Mouse (Mus musculus) kidney, postnatal 0 days (tissue): ENCODE measurements around the gene Josd2. TPM values are rescaled to one million over a fixed set of nuclear protein-coding genes. Genes with fewer than 3 reads are reported as not detected.

Experiments used
- ATAC-seq: fragments of 200-750 bp; cut with Nextera tagmentation; replicated peaks from 2 replicates; pipeline ENCODE4 v1.8.0; 2017; ENCODE audit warnings: low read depth, moderate number of reproducible peaks, moderate TSS enrichment, moderate library complexity; ENCODE audit not compliant: low FRiP score
- DNase-seq: peaks from one replicate; pipeline ENCODE4 v3.0.0-alpha.2; 2016; ENCODE audit warnings: low spot score
- H3K27ac ChIP-seq: fragments of 300-500 bp; sonication (generic); 2 replicates; pipeline ENCODE4 v1.5.1; 2014; ENCODE audit warnings: mild to moderate bottlenecking
- H3K27me3 ChIP-seq: fragments of 300-500 bp; sonication (generic); 2 replicates; pipeline ENCODE4 v1.6.1; 2014; ENCODE audit warnings: low read length, mixed read lengths; ENCODE audit not compliant: insufficient read depth
- H3K36me3 ChIP-seq: fragments of 300-500 bp; sonication (generic); 2 replicates; pipeline ENCODE4 v1.6.1; 2014; ENCODE audit warnings: low read length, mixed read lengths; ENCODE audit not compliant: insufficient read depth
- H3K4me1 ChIP-seq: fragments of 300-500 bp; sonication (generic); replicated peaks from 2 replicates; pipeline ENCODE4 v1.6.1; 2014; ENCODE audit warnings: antibody characterized with exemption, low read length, mixed read lengths; ENCODE audit not compliant: insufficient read depth
- H3K4me2 ChIP-seq: fragments of 300-500 bp; sonication (generic); 2 replicates; pipeline ENCODE4 v1.6.1; 2014; ENCODE audit warnings: mild to moderate bottlenecking, low read length, moderate library complexity, mixed read lengths
- H3K4me3 ChIP-seq: fragments of 300-500 bp; sonication (generic); replicated peaks from 2 replicates; pipeline ENCODE4 v1.5.1; 2014; ENCODE audit warnings: low read depth, low read length
- H3K9ac ChIP-seq: fragments of 300-500 bp; sonication (generic); 2 replicates; pipeline ENCODE4 v1.6.1; 2014; ENCODE audit warnings: low read depth, low read length
- H3K9me3 ChIP-seq: fragments of 300-500 bp; sonication (generic); replicated peaks from 2 replicates; pipeline ENCODE4 v1.6.1; 2016; ENCODE audit warnings: low read length, inconsistent platforms, mixed read lengths
- CTCF ChIP-seq: IDR thresholded peaks from 2 replicates; pipeline ENCODE4 v1.5.1; 2016; ENCODE audit warnings: antibody characterized with exemption, low read depth, mild to moderate bottlenecking, moderate library complexity
- WGBS: fragments of 180-500 bp; shearing (Covaris S2); extraction: QIAGEN DNeasy Blood & Tissue Kit; methylation state at CpG from one replicate; pipeline ENCODE4 v1.1.7; 2014; 5-methylcytosine and 5-hydroxymethylcytosine counted together
- microRNA-seq: library from miRNA; unstranded; fragments of <30 nt; microRNA quantifications from one replicate; pipeline ENCODE4, GENCODE M21; 2016
- polyA plus RNA-seq: library from polyadenylated mRNA; unstranded; fragments of >200 nt; fragmentation: Nextera tagmentation; extraction: Ambion mirVana; gene quantifications from 2 replicates; pipeline ENCODE4 v1.2.1, GENCODE M21; 2015

Gene Josd2
- polyA plus RNA-seq, 1 experiment from 2014 or later = 51.1 TPM

GRCm38 (mm10) chr7:44500046-44500445 is 32.3 kb downstream of the Josd2 start:
- no peak for ATAC-seq
- Histone ChIP-seq H3K9me3 (no peaks in the 10 kb centered on the region), H3K36me3 (no peaks in the 10 kb centered on the region), H3K27me3 (no peaks in the 10 kb centered on the region), H3K9ac (no peak overlapping the region), H3K4me1 (peaks cover 8% of the 10 kb centered on the region; the same call in 1 of the 2 replicates), H3K4me3 (no peak overlapping the region), H3K27ac (no peak overlapping the region), H3K4me2 (no peak overlapping the region)
- no peak for TF ChIP-seq CTCF
- 48% methylated on average over 20 of the region's 20 CpGs for WGBS
- no peak for DNase-seq

GRCm38 (mm10) chr7:44501563-44502115 is 33.9 kb downstream of the Josd2 start:
- TF ChIP-seq CTCF = peak; percentile 78
- Histone ChIP-seq H3K4me1 (no peaks in the 10 kb centered on the region), H3K36me3 (no peaks in the 10 kb centered on the region), H3K9me3 (no peaks in the 10 kb centered on the region), H3K4me2 (no peak overlapping the region), H3K27ac (no peak overlapping the region), H3K4me3 (no peak overlapping the region), H3K9ac (no peak overlapping the region), H3K27me3 (no peaks in the 10 kb centered on the region)
- 32% methylated on average over 5 of the region's 5 CpGs for WGBS
- DNase-seq (peak; percentile 58), ATAC-seq (no peak)

GRCm38 (mm10) chr7:44507491-44507890 is 39.7 kb downstream of the Josd2 start:
- Histone ChIP-seq H3K27me3 (no peaks in the 10 kb centered on the region), H3K4me1 (no peaks in the 10 kb centered on the region), H3K36me3 (no peaks in the 10 kb centered on the region), H3K27ac (no peak overlapping the region), H3K4me3 (no peak overlapping the region), H3K9me3 (no peaks in the 10 kb centered on the region), H3K9ac (no peak overlapping the region), H3K4me2 (no peak overlapping the region)
- DNase-seq = no peak
- no peak for ATAC-seq
- TF ChIP-seq CTCF = no peak

GRCm38 (mm10) chr7:44519240-44519913 is 51.6 kb downstream of the Josd2 start:
- ATAC-seq (no peak), DNase-seq (no peak)
- WGBS = 70% methylated on average over 9 of the region's 9 CpGs

GRCm38 (mm10) chr7:44520990-44521389 is 53.2 kb downstream of the Josd2 start:
- Histone ChIP-seq H3K4me2 (no peak overlapping the region), H3K27ac (no peak overlapping the region), H3K4me3 (no peak overlapping the region), H3K9ac (no peak overlapping the region), H3K36me3 (no peaks in the 10 kb centered on the region), H3K4me1 (no peaks in the 10 kb centered on the region), H3K27me3 (0 out of 2 replicates have a peak, but pooled peaks cover 7% of the 10 kb centered on the region), H3K9me3 (no peaks in the 10 kb centered on the region)
- 47% methylated on average over 3 of the region's 3 CpGs for WGBS
- TF ChIP-seq CTCF = no peak
- DNase-seq (no peak), ATAC-seq (no peak)

More at GRCm38 (mm10) chr7:44519240-44519913, 51.6 kb downstream of the Josd2 start:
- H3K4me2 ChIP-seq = no peak overlapping the region
- H3K9ac ChIP-seq = no peak overlapping the region
- H3K4me3 ChIP-seq = no peak overlapping the region
- no peaks in the 10 kb centered on the region for H3K4me1 ChIP-seq
- H3K36me3 ChIP-seq = no peaks in the 10 kb centered on the region
- no peak overlapping the region for H3K27ac ChIP-seq
- 0 out of 2 replicates have a peak, but pooled peaks cover 7% of the 10 kb centered on the region for H3K27me3 ChIP-seq
- no peak; the same call in 1 of the 2 replicates for TF ChIP-seq CTCF
- no peaks in the 10 kb centered on the region for H3K9me3 ChIP-seq

Small RNAs within 50 kb of the gene (microRNA-seq; reads per million reads assigned to microRNA genes)
- not detected for gene Mir7052

Other genes starting within 250 kb of the Josd2 start
- 83.3 and 125 TPM in 2 replicates for gene Klk1, start 242.6 kb upstream of the Josd2 start, polyA plus RNA-seq
- gene Gm36864, start 231.8 kb upstream of the Josd2 start, polyA plus RNA-seq = not detected in 2 replicates
- 5.7 and 6.0 TPM in 2 replicates for gene 1700028J19Rik, start 221.3 kb upstream of the Josd2 start, polyA plus RNA-seq
- 125 and 133 TPM in 2 replicates for gene 2410002F23Rik, start 221.3 kb upstream of the Josd2 start, polyA plus RNA-seq
- not detected in 2 replicates for gene Acp4, start 210.6 kb upstream of the Josd2 start, polyA plus RNA-seq
- not detected in 2 replicates for gene Gm15517, start 206.5 kb upstream of the Josd2 start, polyA plus RNA-seq
- 5.1 and 6.0 TPM in 2 replicates for gene Clec11a, start 161.1 kb upstream of the Josd2 start, polyA plus RNA-seq
- gene Shank1, start 157.7 kb upstream of the Josd2 start, polyA plus RNA-seq = 0.68 and 1.1 TPM in 2 replicates
- 3.3 and 3.5 TPM in 2 replicates for gene Syt3, start 83.9 kb upstream of the Josd2 start, polyA plus RNA-seq
- 1.3 and 1.4 TPM in 2 replicates for gene 1700008O03Rik, start 82.2 kb upstream of the Josd2 start, polyA plus RNA-seq
- gene Lrrc4b, start 39.0 kb upstream of the Josd2 start, polyA plus RNA-seq = 0.26 and 0.42 TPM in 2 replicates
- gene Aspdh, start 2.6 kb upstream of the Josd2 start, polyA plus RNA-seq = 5.4 and 5.8 TPM in 2 replicates
- gene Emc10, start 28.5 kb downstream of the Josd2 start, polyA plus RNA-seq = 113 and 136 TPM in 2 replicates
- gene Fam71e1, start 28.6 kb downstream of the Josd2 start, polyA plus RNA-seq = 17.1 and 19.2 TPM in 2 replicates
- gene Mybpc2, start 56.7 kb downstream of the Josd2 start, polyA plus RNA-seq = 0.08 and 0.11 TPM in 2 replicates
- gene Spib, start 64.1 kb downstream of the Josd2 start, polyA plus RNA-seq = 0.04 and 0.14 TPM in 2 replicates
- 38.0 and 45.9 TPM in 2 replicates for gene Pold1, start 80.9 kb downstream of the Josd2 start, polyA plus RNA-seq
- 80.6 and 83.0 TPM in 2 replicates for gene Nr1h2, start 86.0 kb downstream of the Josd2 start, polyA plus RNA-seq
- gene Napsa, start 104.4 kb downstream of the Josd2 start, polyA plus RNA-seq = 376 and 408 TPM in 2 replicates
- 0.26 and 0.30 TPM in 2 replicates for gene Kcnc3, start 122.7 kb downstream of the Josd2 start, polyA plus RNA-seq
- 2.5 and 3.6 TPM in 2 replicates for gene Myh14, start 202.9 kb downstream of the Josd2 start, polyA plus RNA-seq
- gene Izumo2, start 240.8 kb downstream of the Josd2 start, polyA plus RNA-seq = not detected in 2 replicates